Mouse (Mus musculus): Measurements from ENCODE around the gene Ndufb7.

- TF ChIP-seq ZC3H11A (IDR thresholded peaks at IDR 0.05; ENCODE audit: borderline replicate concordance, low read depth, low read length) (no peak), MAFK (IDR thresholded peaks at IDR 0.05; ENCODE audit: insufficient read depth, low read depth, low read length) (no peak)
Observed at GRCm38 (mm10) chr8:83566469-83567395, at the start of gene Ndufb7.
